Mouse (Mus musculus) lung, adult 2 months (tissue): ENCODE measurements around the gene Pglyrp1. TPM values are rescaled to one million over a fixed set of nuclear protein-coding genes. Genes with fewer than 3 reads are reported as not detected.

Source experiments
- DNase-seq: peaks from one replicate; pipeline ENCODE4 v3.0.0; 2022
- H3K4me1 ChIP-seq: fragments of 200-500 bp; 2 replicates; pipeline ENCODE4 v1.6.1; 2011; ENCODE audit warnings: low read length; ENCODE audit not compliant: control insufficient read depth, insufficient read depth
- H3K4me3 ChIP-seq: fragments of 200-500 bp; replicated peaks from 2 replicates; pipeline ENCODE3; 2011; ENCODE audit warnings: low read depth, mild to moderate bottlenecking, control low read depth, low read length; ENCODE audit errors: extremely low read depth
- CTCF ChIP-seq: fragments of 200-500 bp; IDR thresholded peaks from 2 replicates; pipeline ENCODE4 v1.5.1; 2011; ENCODE audit warnings: mild to moderate bottlenecking, low read length, control low read depth; ENCODE audit not compliant: insufficient read depth
- POLR2A ChIP-seq: fragments of 200-500 bp; IDR thresholded peaks from 2 replicates; pipeline ENCODE4 v1.6.1; 2011; ENCODE audit warnings: low read depth, mild to moderate bottlenecking, control low read depth, low read length, borderline replicate concordance; ENCODE audit errors: extremely low read depth
- WGBS: fragments of 180-500 bp; shearing (Covaris S2); methylation state at CpG from one replicate; pipeline ENCODE4 v1.1.7; 2018; 5-methylcytosine and 5-hydroxymethylcytosine counted together
- polyA plus RNA-seq: library from polyadenylated mRNA; depleted of rRNA; stranded (reverse); fragments of >200 nt; gene quantifications from 2 replicates; pipeline ENCODE4 v1.2.3, GENCODE M21; 2012

Pglyrp1 gene
- polyA plus RNA-seq, 1 experiment: 46.7 TPM

DNA sequence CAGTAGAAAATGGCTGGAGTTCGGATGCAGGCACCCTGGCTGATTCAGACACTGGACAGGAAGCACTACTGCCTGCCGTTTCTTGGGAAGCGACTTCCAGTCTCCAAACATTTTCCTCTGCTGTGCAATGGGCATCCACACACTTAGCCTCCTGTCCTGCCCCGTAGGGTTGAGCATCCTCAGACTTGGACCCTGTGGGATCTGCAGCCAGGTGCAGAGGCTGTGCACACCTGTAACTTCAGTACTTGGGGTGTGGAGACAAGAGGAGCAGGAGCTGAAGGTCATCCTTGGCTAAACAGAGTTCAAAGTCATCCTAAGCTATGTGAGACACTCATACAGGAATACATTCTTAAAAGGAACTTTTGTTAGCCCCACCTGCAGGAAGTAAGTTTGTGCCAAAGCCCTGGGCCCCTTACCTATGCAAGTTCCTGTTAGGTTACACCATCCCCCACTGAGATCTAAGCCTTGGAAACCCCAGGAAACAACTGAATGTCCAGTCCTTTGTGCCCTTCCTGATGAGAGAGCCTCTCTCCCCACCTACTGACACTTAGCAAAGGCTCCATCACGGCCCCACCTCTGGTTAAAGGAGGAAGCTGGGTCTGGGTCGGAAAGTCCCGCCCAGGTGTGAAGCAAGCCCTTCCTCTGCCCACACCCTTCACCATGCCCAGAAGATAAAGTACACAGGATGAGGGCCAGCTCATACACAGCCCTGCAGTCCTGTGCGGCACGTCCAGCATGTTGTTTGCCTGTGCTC lies 13.0 kb downstream of the Pglyrp1 start:
- TF ChIP-seq CTCF (no peak), POLR2A (no peak; the same call in 1 of the 2 replicates)
- Histone ChIP-seq H3K4me1 (peaks cover 10% of the 10 kb centered on the region), H3K4me3 (peak overlapping the region; percentile 6)
- DNase-seq: peak; percentile 43
- 23% methylated on average over 9 of the region's 9 CpGs for WGBS

DNA sequence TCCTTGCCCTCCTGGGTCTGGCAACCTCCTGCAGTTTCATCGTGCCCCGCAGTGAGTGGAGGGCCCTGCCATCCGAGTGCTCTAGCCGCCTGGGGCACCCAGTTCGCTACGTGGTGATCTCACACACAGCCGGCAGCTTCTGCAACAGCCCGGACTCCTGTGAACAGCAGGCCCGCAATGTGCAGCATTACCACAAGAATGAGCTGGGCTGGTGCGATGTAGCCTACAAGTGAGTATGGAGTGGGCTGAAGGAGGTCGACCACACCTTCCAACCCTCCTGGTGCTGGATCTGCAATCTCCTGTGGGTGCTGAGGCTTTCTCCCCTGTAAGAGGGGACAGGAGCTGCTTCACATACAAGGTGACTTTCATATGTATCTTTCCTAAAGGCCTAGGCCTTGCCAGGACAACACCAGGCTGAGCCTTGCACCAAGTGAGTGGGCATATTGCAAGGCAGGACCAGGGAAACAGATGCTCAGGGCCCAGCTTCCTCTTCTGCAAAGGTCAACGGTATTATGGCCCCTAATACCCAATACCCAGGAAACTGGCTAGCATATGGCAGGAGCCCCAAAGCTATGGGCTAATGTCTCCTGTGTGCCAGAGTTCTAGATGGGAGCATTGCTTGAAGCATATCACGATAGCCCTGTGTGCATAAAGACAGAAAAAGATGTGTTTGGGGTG lies 13.8 kb downstream of the Pglyrp1 start:
- H3K4me3 ChIP-seq: peak overlapping the region; percentile 6
- DNase-seq: no peak
- TF ChIP-seq POLR2A (no peak), CTCF (no peak)
- H3K4me1 ChIP-seq: peaks cover 10% of the 10 kb centered on the region
- 33% methylated on average over 13 of the region's 13 CpGs for WGBS

DNA sequence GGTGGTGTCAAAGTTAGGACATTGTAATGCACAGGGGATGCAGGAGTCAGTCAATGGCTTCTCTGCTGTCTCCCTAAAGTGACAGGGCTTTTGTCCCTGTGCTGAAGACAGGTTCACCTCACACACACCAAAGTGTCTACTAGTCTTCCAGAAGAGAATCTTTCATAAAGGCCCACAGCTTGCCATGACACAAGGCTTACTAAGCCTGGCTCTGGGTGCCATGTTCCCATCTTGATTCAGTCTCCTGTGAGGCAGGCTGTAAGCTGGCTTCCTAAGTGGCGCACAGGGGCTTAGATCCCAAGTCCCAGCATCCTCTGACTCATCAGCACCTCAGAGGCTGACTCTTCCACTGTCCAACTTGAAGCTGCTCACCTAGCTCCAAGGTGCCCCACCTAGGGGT lies 15.8 kb downstream of the Pglyrp1 start:
- Histone ChIP-seq H3K4me3 (no peak overlapping the region), H3K4me1 (peaks cover 10% of the 10 kb centered on the region)
- no peak for DNase-seq
- 100% methylated on average over 1 of the region's 1 CpGs for WGBS
- TF ChIP-seq CTCF (no peak), POLR2A (no peak)

DNA sequence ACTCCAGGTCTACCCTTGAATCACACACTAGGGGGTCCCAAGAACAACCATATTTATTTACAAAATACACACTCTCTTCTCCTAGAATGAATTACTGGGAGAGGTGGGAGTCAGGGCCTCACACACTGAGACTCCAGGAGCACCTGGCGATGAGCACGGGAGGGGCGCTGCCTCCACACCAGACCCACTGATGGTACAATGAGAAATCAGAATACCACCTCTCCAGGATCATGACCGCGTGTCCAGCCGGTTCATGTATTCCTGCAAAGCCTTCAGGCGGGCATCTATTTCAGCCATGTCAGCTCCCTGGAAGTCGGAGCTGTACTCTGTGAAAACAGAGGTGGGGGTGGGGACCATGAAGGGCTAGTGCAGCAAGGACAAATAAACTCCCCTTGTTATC lies 19.7 kb downstream of the Pglyrp1 start:
- TF ChIP-seq POLR2A: no peak
- no peak for TF ChIP-seq CTCF
- 95% methylated on average over 8 of the region's 8 CpGs for WGBS
- no peak for DNase-seq
- H3K4me1 ChIP-seq: 0 out of 2 replicates have a peak, but pooled peaks cover 4% of the 10 kb centered on the region
- no peak overlapping the region for H3K4me3 ChIP-seq

DNA sequence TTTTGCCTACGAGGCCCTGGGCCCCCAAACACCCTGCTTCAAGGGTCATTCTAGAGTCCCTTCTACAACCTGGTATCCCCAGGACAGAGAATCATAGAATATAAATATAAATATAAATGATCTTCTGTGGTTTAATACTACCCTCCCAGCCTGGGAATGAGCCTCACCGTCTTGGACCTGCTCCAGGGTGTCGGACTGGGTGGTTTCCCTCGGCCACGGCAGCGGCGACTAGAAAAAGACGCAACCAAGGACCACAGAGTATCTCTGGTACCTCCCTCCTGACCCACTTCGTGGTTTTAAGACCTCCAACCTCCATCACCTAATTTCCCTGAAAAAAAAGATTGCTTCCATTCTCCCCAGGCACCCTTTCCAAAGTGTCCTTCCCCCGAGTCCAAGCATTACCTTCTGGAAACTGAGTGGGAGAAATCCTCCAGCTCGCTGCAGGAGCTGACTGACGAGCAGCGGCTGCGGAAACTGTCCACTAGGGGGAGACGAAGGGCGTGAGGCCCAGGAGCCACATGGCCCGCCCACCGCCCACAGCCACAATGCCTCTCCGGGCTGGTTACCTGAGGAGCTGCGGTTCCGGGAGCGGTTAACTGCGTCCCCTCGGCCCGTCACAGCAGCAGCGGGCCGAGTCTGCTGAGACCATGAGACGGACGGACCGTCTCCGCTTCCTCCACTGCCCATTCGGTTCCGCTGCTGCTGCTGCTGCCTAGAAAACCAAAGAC lies 20.9 kb downstream of the Pglyrp1 start:
- Histone ChIP-seq H3K4me3 (peak overlapping the region; percentile 21), H3K4me1 (0 out of 2 replicates have a peak, but pooled peaks cover 4% of the 10 kb centered on the region)
- DNase-seq: peak; percentile 80
- TF ChIP-seq POLR2A (no peak), CTCF (peak; percentile 80)
- 18% methylated on average over 33 of the region's 33 CpGs for WGBS

DNA sequence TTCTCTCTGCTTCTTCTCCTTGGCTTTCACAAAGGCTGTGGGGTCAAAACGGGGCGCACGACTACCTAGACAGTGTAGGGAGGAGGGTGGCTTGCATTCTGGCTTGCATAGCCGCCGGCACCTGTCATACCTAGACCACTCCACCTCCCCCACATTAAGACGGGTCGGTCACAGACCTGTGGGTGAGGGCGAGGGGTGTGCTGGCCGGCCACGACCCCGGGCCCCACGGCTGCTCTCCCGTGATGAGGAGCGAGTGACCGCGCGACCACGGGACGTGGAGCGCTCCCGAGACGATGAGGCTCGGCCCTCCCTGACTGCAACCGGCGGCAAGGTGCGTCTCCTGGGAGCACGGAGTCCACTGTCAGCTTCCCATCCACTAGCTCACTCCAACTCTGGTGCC lies 21.9 kb downstream of the Pglyrp1 start:
- 49% methylated on average over 27 of the region's 27 CpGs for WGBS
- TF ChIP-seq CTCF (no peak), POLR2A (no peak)
- H3K4me3 ChIP-seq: no peak overlapping the region

DNA sequence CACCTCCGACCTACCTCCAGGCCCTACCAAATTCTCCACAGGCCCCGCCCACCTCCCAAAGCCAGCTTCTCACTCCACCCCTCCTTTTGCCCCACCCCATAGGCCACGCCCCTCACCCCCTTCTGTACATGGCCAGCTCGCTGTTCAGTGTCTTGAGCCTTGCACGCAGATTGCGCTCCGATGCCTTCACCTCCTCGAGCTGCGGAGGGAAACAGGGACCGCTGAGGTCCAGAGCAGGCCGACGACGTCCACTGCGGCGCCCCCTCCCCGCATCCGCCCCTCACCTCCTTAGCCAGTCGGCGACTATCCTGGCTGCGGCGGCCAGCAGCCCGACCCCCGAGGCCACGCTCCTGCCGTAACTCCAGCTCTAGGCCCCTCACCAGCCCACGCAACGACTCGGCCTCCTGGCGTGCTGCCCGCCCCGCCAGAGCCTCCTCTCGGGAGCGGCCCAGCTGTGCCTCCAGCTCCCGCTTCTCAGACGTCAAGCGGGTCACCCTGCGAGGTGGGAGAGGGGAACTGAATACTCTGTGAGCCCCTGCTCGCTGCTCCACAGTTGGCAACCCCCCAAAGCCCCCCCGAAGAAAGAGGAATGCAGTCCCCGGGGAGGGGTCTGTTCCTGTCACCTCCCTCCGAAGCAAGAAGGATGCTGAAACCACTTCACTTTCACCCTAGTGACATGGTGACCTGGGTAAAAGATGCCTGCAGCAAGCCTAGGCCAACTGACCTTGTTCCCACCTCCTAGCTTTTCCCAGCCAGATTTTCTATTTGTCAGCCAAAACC lies 22.7 kb downstream of the Pglyrp1 start:
- TF ChIP-seq CTCF (no peak), POLR2A (no peak)
- peak overlapping the region; percentile 34 for H3K4me3 ChIP-seq
- DNase-seq: peak; percentile 60
- H3K4me1 ChIP-seq: 0 out of 2 replicates have a peak, but pooled peaks cover 4% of the 10 kb centered on the region
- WGBS: 11% methylated on average over 41 of the region's 41 CpGs

More for the DNA sequence above, 21.9 kb downstream of the Pglyrp1 start:
- H3K4me1 ChIP-seq: 0 out of 2 replicates have a peak, but pooled peaks cover 4% of the 10 kb centered on the region
- no peak for DNase-seq

DNA sequence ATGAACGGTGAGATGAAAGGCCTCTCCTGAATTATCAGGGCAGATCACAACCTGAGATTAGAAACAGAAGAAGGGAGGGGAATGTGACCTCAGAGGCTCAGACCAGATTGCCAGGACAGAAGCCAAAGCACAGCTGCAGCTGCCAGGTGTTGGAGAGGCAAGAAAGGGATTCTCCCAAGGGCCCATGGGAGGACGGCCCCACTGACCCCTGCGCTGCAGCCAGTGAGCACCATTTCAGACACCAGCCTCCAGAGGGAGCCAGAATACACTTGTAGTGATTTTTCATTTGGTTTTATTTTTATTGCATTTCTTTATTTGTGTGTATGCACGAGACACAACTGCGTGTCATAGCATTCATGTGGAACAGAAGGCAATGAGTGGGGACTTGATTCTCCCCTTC lies 25.4 kb downstream of the Pglyrp1 start:
- no peak overlapping the region for H3K4me3 ChIP-seq
- DNase-seq: no peak
- no peak for TF ChIP-seq POLR2A
- peak; percentile 48; the same call in 1 of the 2 replicates for TF ChIP-seq CTCF
- WGBS: 32% methylated on average over 5 of the region's 5 CpGs
- 0 out of 2 replicates have a peak, but pooled peaks cover 4% of the 10 kb centered on the region for H3K4me1 ChIP-seq

DNA sequence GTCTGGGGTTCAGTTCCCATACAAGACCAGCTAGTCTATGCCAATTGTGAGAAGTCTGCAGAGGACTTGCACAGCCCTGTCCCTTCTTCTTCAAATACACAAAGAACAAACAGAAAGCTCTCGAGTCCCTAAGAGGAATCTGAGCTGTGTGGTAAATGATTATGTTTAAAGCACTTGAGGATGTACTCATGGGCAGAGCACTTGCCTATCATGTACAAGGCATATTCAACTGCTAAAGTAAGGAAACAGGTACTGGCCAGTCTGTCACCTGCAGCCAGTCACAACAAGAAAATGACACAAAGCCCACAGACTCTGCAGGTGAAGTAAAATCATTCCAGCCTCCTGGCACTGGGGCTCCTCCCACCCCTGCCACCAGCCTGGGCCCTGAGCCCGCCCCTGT lies 29.4 kb downstream of the Pglyrp1 start:
- WGBS: 78% methylated on average over 2 of the region's 2 CpGs
- H3K4me3 ChIP-seq: no peak overlapping the region
- TF ChIP-seq POLR2A: no peak
- TF ChIP-seq CTCF: no peak
- H3K4me1 ChIP-seq: no peaks in the 10 kb centered on the region
- DNase-seq: no peak
